Mouse (Mus musculus) stomach, embryonic 15.5 days (tissue): Measurements from ENCODE around the gene Agtrap. TPM values are rescaled to one million over a fixed set of nuclear protein-coding genes. Genes with fewer than 3 reads are reported as not detected.
A peak's percentile ranks its signal among the peaks of the same experiment; 100 is the strongest.
"Not testable (repeated sequence)": the region's sequence is repeated elsewhere in the genome, so short reads cannot be mapped to it uniquely, and the experiment has no call there.

Experiments
- ATAC-seq: fragments of 200-750 bp; cut with Nextera tagmentation; 2 replicates; pipeline ENCODE4 v1.8.0; 2017; ENCODE audit warnings: low read depth, moderate number of reproducible peaks, moderate TSS enrichment; ENCODE audit not compliant: insufficient read depth, low FRiP score
- H3K27ac ChIP-seq: fragments of 300-500 bp; sonication (generic); 2 replicates; pipeline ENCODE4 v1.5.1; 2015; ENCODE audit warnings: mild to moderate bottlenecking, inconsistent platforms
- H3K27me3 ChIP-seq: fragments of 300-500 bp; sonication (generic); replicated peaks from 2 replicates; pipeline ENCODE4 v1.6.1; 2015; ENCODE audit warnings: inconsistent platforms
- H3K36me3 ChIP-seq: fragments of 300-500 bp; sonication (generic); 2 replicates; pipeline ENCODE4 v1.6.1; 2015; ENCODE audit warnings: inconsistent platforms
- H3K4me1 ChIP-seq: fragments of 300-500 bp; sonication (generic); 2 replicates; pipeline ENCODE4 v1.6.1; 2015; ENCODE audit warnings: inconsistent platforms
- H3K4me2 ChIP-seq: fragments of 300-500 bp; sonication (generic); 2 replicates; pipeline ENCODE4 v1.6.1; 2015; ENCODE audit warnings: mild to moderate bottlenecking, inconsistent platforms
- H3K4me3 ChIP-seq: fragments of 300-500 bp; sonication (generic); replicated peaks from 2 replicates; pipeline ENCODE4 v1.5.1; 2015; ENCODE audit warnings: inconsistent platforms
- H3K9ac ChIP-seq: fragments of 300-500 bp; sonication (generic); 2 replicates; pipeline ENCODE4 v1.6.1; 2015; ENCODE audit warnings: inconsistent platforms
- H3K9me3 ChIP-seq: fragments of 300-500 bp; sonication (generic); 2 replicates; pipeline ENCODE4 v1.6.1; 2016; ENCODE audit warnings: inconsistent platforms
- WGBS: fragments of 180-500 bp; shearing (Covaris S2); methylation state at CpG from one replicate; pipeline ENCODE4 v1.1.7; 2015; 5-methylcytosine and 5-hydroxymethylcytosine counted together
- polyA plus RNA-seq: library from polyadenylated mRNA; unstranded; fragments of >200 nt; fragmentation: Nextera tagmentation; extraction: Ambion mirVana; gene quantifications from 2 replicates; pipeline ENCODE4 v1.2.1, GENCODE M21; 2015

The Agtrap gene
- polyA plus RNA-seq, 1 experiment from 2014 or later = 14.1 TPM

GRCm38 (mm10) chr4:148053417-148053920, 34.4 kb downstream of the Agtrap start:
- peaks cover 73% of the 10 kb centered on the region for H3K36me3 ChIP-seq
- 87% methylated on average over 12 of the region's 12 CpGs for WGBS
- no peak for ATAC-seq
- no peaks in the 10 kb centered on the region for H3K27me3 ChIP-seq
- no peak overlapping the region for H3K4me3 ChIP-seq
- H3K4me1 ChIP-seq = no peaks in the 10 kb centered on the region
- H3K9me3 ChIP-seq = no peaks in the 10 kb centered on the region
- no peak overlapping the region for H3K4me2 ChIP-seq
- no peak overlapping the region for H3K27ac ChIP-seq
- no peak overlapping the region for H3K9ac ChIP-seq

DNA sequence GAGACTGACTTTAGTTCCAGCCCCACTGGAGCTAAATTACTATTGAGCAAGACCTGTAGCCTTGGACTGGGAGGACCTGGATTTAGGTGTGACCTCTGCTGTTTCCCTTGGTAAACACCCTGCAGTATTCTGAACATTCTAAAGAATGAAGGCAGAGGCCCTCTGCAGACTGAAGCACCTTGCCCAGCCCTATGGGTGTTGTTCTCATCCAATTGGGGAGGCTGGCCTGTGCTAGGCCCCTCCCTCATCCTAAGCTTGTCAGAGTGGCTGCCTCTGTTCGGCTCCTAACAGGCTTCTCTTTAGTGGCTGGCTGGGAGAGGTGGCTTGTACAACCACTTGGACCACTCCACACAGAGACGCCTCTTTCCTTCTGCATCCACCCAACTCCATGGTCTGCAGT, 34.9 kb downstream of the Agtrap start:
- 62% methylated on average over 2 of the region's 2 CpGs for WGBS
- no peaks in the 10 kb centered on the region for H3K27me3 ChIP-seq

GRCm38 (mm10) chr4:148051886-148052285, 35.9 kb downstream of the Agtrap start:
- ATAC-seq = no peak
- no peaks in the 10 kb centered on the region for H3K4me1 ChIP-seq
- H3K27ac ChIP-seq = no peak overlapping the region
- no peaks in the 10 kb centered on the region for H3K27me3 ChIP-seq
- no peak overlapping the region for H3K4me3 ChIP-seq
- H3K36me3 ChIP-seq = peaks cover 57% of the 10 kb centered on the region
- no peak overlapping the region for H3K9ac ChIP-seq
- WGBS = 94% methylated on average over 11 of the region's 11 CpGs
- H3K4me2 ChIP-seq = no peak overlapping the region
- no peaks in the 10 kb centered on the region for H3K9me3 ChIP-seq

More for the DNA sequence above, 34.9 kb downstream of the Agtrap start:
- Histone ChIP-seq H3K4me3 (no peak overlapping the region), H3K9me3 (no peaks in the 10 kb centered on the region), H3K4me1 (no peaks in the 10 kb centered on the region), H3K4me2 (no peak overlapping the region), H3K36me3 (peaks cover 68% of the 10 kb centered on the region), H3K9ac (no peak overlapping the region), H3K27ac (no peak overlapping the region)
- peak; percentile 31; the same call in 1 of the 2 replicates for ATAC-seq

DNA sequence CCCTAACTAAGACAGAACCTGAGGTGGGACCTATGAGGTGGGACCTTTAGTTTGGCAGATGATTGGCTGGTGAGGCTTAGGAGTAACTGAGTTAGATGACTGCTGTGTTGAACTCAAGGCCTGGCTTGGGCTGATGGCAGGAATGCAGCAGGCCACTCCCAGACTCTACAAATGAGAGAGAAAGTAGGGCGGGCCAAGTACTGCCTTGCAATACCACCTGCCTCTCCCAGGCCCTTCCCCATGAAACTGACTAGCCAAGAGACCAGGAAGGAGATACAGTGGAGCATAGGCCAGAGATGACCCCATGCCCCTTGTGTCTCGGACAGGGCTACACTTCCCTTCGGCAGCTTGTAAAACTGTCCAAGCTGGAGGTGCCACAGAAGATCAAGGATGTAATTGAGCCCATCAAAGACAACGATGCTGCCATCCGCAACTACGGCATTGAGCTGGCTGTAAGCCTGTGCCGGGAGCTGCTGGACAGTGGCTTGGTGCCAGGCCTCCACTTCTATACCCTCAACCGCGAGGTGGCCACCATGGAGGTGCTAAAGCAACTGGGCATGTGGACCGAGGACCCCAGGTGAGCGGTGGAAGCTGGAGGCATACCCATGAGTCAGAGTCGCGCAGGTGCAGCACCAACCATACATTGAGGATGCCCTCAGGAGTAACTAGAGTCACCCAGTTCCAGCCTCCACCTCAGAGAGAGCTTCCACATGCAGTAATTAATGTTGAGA, 36.6 kb downstream of the Agtrap start:
- no peak overlapping the region for H3K9ac ChIP-seq

GRCm38 (mm10) chr4:148050396-148050914, 37.4 kb downstream of the Agtrap start:
- H3K4me3 ChIP-seq, H3K4me1 ChIP-seq, ATAC-seq, H3K9ac ChIP-seq, H3K27ac ChIP-seq, H3K27me3 ChIP-seq, H3K9me3 ChIP-seq, H3K4me2 ChIP-seq: not testable (repeated sequence)
- WGBS = 73% methylated on average over 3 of the region's 3 CpGs
- H3K36me3 ChIP-seq = peaks cover 48% of the 10 kb centered on the region

More for the DNA sequence above, 36.6 kb downstream of the Agtrap start:
- Histone ChIP-seq H3K27ac (no peak overlapping the region), H3K4me2 (no peak overlapping the region), H3K9me3 (no peaks in the 10 kb centered on the region), H3K4me1 (no peaks in the 10 kb centered on the region), H3K36me3 (peaks cover 55% of the 10 kb centered on the region), H3K4me3 (no peak overlapping the region), H3K27me3 (no peaks in the 10 kb centered on the region)
- 94% methylated on average over 13 of the region's 13 CpGs for whole genome bisulfite sequencing
- 0 out of 2 replicates have a peak, but pooled peaks have one; percentile 10 for ATAC-seq

DNA sequence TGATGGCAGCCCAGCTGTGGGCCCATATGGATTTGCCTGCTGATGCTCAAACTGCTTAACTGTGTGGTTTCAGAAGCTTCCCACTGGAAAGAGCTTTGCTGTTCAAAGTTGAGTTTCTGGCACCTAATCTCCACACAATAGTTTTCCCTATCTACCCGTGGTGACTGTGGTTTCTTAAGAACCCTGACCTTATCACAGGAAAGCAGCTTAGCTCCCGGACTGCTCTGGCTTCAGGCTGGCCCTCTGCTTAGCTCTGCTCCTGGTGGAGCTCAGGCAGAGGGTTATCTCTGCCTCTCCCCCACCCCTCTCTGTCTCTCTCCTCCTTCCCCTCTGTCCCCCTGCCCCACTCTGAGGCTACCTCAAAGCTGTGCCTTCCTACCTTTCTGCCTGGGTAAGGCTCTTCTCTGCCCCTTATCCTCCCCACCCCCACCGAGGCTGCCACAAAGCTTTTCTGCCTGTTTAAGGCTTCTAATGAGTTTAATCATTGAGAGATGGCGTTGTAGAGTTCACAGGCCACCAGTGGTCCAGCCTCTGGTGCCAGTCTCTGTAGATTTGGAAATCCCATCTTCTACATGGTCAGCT, 41.3 kb downstream of the Agtrap start:
- peak; percentile 74 for ATAC-seq

DNA sequence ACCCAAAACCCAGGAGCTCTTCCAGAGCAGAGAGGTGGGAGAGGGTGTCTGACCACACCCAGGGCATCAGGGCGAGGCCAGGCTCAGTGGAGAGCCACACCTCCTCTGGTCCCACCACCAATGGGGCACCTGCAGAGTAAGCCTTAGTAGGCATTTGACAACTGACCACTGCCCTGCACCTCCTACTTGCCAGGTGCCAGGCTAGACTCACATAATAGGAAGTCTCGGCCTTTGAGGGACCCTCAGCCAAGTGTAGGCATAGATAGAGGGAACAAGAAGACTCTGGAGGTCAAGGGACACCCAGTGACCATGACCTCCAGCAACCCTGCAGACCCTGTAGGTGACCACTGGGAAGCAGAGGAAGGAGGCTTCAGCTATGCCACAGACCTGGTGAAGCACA, 43.7 kb downstream of the Agtrap start:
- Histone ChIP-seq H3K9me3 (no peaks in the 10 kb centered on the region), H3K27me3 (no peaks in the 10 kb centered on the region), H3K36me3 (0 out of 2 replicates have a peak, but pooled peaks cover 9% of the 10 kb centered on the region), H3K27ac (no peak overlapping the region), H3K9ac (no peak overlapping the region), H3K4me1 (peaks cover 22% of the 10 kb centered on the region), H3K4me2 (no peak overlapping the region), H3K4me3 (no peak overlapping the region)
- WGBS = 89% methylated on average over 2 of the region's 2 CpGs
- ATAC-seq = no peak

More for the DNA sequence above, 41.3 kb downstream of the Agtrap start:
- Histone ChIP-seq H3K4me1 (peaks cover 6% of the 10 kb centered on the region), H3K9me3 (no peaks in the 10 kb centered on the region), H3K27me3 (no peaks in the 10 kb centered on the region), H3K4me3 (no peak overlapping the region), H3K4me2 (no peak overlapping the region), H3K9ac (no peak overlapping the region), H3K36me3 (peaks cover 24% of the 10 kb centered on the region), H3K27ac (peak overlapping the region; percentile 23; the same call in 1 of the 2 replicates)
- 47% methylated on average over 4 of the region's 4 CpGs for WGBS

GRCm38 (mm10) chr4:148043327-148043726, 44.5 kb downstream of the Agtrap start:
- H3K4me2 ChIP-seq, H3K9me3 ChIP-seq, H3K36me3 ChIP-seq, H3K27ac ChIP-seq, H3K9ac ChIP-seq, ATAC-seq, H3K27me3 ChIP-seq, H3K4me3 ChIP-seq: not testable (repeated sequence)
- H3K4me1 ChIP-seq = peaks cover 22% of the 10 kb centered on the region
- WGBS = 82% methylated on average over 7 of the region's 8 CpGs

DNA sequence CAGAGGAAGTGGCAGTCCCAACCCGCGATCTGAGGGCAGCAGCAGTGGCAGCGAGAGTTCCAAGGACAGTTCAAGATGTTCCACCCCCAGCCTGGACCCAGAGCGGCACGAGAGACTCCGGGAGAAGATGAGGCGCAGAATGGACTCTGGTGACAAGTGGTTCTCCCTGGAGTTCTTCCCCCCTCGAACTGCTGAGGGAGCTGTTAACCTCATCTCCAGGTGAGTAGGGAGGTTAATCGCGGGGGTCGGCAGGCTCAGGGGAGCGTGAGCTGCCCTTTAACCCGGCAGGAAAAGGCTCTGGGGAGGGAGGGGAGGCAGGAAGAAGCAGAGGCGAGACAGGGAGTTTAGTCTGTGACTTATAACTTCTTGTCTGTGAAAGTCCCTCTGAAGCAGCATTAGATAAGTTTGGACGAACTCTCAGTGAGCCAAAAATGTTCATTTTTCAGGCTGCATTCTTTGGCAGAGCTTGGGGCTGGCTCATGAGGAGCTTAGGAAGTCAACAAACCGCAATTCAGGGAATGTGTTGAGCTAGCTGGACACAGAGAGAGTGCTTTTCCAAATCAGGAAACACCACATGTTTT, 46.1 kb downstream of the Agtrap start:
- Histone ChIP-seq H3K4me3 (peak overlapping the region; percentile 51), H3K4me2 (peak overlapping the region; percentile 83), H3K27ac (peak overlapping the region; percentile 83), H3K9ac (peak overlapping the region; percentile 39; the same call in 1 of the 2 replicates), H3K4me1 (peaks cover 27% of the 10 kb centered on the region), H3K36me3 (0 out of 2 replicates have a peak, but pooled peaks cover 9% of the 10 kb centered on the region), H3K27me3 (no peaks in the 10 kb centered on the region), H3K9me3 (no peaks in the 10 kb centered on the region)
- ATAC-seq = no peak
- 4% methylated on average over 16 of the region's 16 CpGs for WGBS

- H3K9ac ChIP-seq = peak overlapping the region; percentile 39
- peak overlapping the region; percentile 83 for H3K27ac ChIP-seq
- H3K36me3 ChIP-seq = 0 out of 2 replicates have a peak, but pooled peaks cover 9% of the 10 kb centered on the region
- peak overlapping the region; percentile 83 for H3K4me2 ChIP-seq
- no peaks in the 10 kb centered on the region for H3K9me3 ChIP-seq
- WGBS = under 1% methylated on average over 19 of the region's 19 CpGs
- H3K27me3 ChIP-seq = no peaks in the 10 kb centered on the region
- peaks cover 27% of the 10 kb centered on the region for H3K4me1 ChIP-seq
- ATAC-seq = peak; percentile 59
- H3K4me3 ChIP-seq = peak overlapping the region; percentile 51
Observed at GRCm38 (mm10) chr4:148040933-148041610, 46.8 kb downstream of the Agtrap start.

DNA sequence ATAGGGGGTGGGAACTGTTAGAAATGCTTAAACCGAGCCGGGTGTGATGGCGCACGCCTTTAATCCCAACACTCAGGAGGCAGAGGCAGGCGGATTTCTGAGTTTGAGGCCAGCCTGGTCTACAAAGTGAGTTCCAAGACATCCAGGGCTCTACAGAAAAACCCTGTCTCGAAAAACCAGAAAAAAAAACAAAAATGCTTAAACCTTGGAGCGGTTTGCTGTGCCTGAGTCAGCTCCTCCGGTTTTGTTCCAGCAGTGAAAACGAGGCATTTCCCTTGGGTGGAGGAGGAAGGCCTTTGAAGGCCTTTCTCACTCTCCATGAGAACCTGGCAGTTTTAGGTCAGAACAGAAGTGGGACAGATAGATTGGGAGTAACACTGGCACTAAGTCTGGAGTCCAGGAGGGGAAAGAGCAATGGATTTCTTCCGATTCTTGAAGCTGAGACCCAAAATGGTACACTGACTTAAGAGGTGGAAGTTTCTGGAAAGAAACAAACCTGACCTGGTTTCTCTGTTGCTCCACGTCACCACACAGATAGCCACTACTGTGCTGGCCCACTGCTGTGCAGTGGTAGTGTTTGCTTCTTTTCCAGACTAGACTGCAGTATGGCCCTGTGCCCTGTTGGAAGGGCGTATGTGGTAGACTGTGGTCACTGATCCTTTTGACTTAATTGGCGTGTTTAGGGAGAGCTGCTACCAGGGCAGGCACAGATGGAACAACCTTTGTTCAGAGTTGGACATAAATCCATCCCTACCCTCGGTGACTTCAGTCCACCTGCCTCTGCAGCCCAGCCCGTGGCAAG, 47.6 kb downstream of the Agtrap start:
- Histone ChIP-seq H3K4me3 (peak overlapping the region; percentile 90), H3K9me3 (no peaks in the 10 kb centered on the region), H3K9ac (no peak overlapping the region), H3K27me3 (no peaks in the 10 kb centered on the region), H3K36me3 (0 out of 2 replicates have a peak, but pooled peaks cover 9% of the 10 kb centered on the region), H3K27ac (peak overlapping the region; percentile 83), H3K4me2 (peak overlapping the region; percentile 83), H3K4me1 (peaks cover 27% of the 10 kb centered on the region)
- WGBS = 63% methylated on average over 15 of the region's 15 CpGs
- ATAC-seq = no peak
